Mouse (Mus musculus) erythroid progenitor cell, adult 5-6 weeks (primary cell): ENCODE data around the gene Tecpr1. TPM values are rescaled to one million over a fixed set of nuclear protein-coding genes. Genes with fewer than 3 reads are reported as not detected.

Source experiments
- ATAC-seq: replicated peaks from 2 replicates; pipeline ENCODE4 v1.8.0; 2016; ENCODE audit warnings: moderate number of reproducible peaks, mild to moderate bottlenecking, moderate TSS enrichment, inconsistent platforms; ENCODE audit not compliant: poor library complexity, low FRiP score, severe bottlenecking
- total RNA-seq, 2 experiments: library from RNA; stranded (forward) in 1 of 2; stranded (reverse) in 1 of 2; fragments of 150-400 nt in 1 of 2; fragments of 186-747, 209-891 nt in 1 of 2; gene quantifications; 2 replicates each; pipeline versions ENCODE4 v1.2.3 to v1.2.4; 2015 to 2017; ENCODE audit warnings: low replicate concordance in 2 of 2

Tecpr1 gene
- total RNA-seq, 2 experiments from 2014 or later, result 2.1 to 2.9 TPM

DNA sequence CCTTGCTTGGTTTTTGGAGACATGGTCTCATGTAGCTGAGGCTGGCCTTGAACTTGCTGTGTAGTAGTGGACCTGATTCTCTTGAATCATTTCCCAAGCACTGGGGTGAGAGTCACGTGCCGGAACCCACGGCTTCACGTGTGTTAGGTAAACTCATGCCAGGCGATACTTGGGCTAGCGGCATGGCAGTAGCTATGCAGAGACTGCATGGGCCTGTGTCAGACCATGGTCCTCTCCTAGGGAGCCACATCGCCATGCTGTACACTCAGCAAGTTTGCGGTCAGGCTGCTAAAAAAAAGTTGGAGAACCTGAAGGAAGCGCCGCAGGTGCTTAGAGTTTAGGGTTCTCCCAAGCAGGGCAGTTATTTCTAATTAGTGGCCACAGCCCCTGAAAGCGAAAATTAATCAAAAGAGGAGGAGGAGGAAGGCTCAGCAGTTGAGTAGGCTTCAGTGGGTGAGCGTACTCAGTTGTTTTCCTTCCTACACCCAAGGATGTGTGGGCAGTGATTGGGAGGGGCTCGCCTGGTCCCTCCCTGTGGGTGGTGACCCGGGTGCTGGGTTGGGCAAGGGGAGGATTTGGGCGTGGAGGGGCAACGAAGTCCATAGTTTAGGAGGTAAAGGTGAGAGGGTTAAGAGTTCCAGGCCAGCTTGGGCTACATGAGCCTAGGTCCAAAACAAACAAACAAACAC, 30.9 kb upstream of the Tecpr1 start:
- ATAC-seq, result peak; percentile 50

DNA sequence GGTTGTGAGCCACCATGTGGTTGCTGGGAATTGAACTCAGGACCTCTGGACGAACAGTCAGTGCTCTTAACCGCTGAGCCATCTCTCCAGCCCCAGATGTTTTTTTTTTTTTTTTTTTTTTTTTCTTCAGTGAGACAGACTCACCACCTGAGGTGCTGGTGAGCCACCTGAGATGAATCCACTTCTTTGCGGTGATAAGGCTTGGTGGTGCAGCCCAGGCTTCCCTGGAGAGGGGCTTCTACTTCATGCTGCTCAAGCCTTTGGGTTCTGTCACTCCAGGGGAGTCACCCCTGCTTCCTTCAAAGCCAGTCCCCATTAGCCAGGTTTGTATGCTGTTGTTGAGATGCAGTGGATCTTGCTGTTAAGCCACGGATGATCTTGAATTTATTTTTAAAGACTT, 29.8 kb upstream of the Tecpr1 start:
- no peak for ATAC-seq

DNA sequence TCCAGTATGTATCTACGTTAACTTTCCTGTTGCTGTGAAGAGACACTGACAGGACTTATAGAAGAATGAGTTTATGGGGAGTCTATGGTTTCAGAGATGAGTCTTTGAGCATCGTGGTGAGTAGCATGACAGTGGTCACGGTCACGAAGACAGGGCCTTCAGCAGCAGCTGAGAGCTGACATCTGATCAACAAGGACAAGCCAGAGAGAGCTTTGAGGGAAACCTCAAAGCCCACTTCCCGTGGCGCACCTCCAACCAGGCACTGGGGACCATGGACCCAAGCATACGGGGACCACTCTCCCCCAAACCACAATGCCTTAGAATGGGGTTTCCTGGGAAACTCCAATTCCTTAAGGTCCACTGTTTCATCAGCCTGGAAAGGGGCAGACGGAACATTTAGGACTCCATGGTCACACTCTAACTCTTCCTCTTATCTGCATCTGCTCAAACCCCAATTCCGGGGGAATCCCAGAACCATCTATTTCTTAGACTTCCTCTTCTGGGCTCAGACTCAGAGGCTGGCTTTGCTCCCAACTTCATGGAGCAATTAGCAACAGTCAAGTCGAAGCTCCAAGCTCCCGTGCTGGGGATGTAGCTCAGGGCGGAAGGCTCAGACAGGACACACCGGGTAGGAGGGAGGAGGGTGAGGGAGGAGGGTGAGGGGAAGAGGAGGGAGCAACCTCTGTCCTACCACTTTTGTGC, 28.6 kb upstream of the Tecpr1 start:
- ATAC-seq, result no peak

DNA sequence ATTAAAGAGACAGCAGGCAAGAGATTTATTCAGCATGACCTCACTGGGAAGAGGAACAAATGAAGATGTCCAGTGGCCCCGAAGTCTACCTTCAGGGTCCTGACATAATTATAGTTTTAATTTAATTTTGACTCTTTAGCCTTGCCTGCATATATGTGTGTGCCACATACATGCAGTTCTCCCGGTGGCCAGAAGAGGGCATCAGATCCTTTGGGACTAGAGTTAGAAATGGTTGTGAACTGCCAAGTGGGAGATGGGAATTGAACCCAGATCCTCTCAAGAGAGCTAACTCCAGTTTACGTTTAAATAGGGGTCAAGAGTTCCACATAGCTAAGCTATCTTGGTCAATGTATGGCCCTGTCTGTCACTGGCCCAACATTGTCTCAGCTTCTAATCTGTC, 26.5 kb upstream of the Tecpr1 start:
- ATAC-seq, result no peak

DNA sequence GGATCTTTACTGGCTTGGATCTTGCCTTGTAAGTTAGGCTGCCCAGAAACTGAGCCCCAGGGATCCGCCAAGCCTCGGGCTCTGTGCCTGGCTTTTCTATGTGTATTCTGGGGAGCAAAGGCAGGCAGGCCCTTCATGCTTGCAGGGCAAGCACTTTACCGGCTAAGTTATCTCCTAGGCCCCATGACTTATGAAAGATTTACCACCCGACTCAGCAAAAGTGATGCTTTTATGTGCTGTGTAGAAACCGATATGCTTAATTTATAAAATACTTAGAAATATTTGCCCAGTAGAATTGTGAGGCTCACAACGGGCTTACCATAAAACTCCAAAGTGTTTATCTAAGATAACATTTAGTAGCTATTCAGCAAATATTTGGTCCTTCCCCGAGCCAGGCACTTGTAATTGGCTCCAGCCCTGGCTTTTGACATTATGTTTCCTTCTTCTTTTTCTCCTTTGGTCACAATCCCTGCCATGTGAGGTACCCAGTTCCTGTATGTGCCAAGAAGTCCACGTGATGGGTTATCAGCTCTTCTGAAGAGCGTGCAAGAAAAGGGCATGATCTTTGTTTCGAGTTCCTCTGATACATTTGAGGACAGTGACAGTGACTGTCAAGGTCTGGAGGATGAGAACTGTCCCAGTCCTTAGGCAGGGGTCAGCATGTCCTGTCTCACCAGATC, 24.6 kb upstream of the Tecpr1 start:
- ATAC-seq, result no peak

DNA sequence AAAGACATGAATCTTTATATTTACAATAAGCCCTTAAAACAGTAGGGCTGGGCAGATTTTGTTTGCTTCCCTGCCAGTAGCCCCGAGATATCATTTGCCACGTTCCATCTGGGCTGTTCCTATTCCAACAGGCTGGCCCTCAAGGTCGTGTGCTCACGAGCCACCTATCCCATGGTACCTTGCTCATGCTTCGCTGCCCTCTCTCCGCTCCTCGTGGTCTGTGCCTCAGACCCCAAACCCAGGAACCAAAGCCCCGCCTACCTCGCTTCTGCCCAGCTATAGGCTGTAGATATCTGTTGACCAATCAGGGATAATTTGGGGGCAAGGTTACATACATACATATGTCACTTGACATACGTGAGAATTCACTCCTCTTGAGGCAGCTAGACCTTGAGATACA, 23.9 kb upstream of the Tecpr1 start:
- ATAC-seq, result no peak

DNA sequence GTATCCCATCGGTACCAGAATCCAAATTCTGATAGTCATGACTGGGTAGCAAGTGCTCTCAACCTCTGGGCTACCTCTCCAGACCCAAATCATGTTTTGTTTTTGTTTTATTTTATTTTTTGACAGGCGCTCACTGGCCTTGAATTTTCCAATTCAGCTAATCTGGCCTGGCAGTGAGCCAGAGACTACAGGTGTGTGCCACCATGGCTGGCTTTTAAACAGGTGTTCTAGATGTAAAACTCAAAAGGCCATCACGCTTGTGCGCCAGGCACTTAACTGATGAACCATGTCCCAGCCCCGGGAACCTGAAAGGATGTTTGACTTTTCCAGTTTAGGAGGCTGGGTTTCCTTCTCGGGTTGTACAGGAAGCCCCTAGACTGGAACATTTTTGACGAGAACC, 23.3 kb upstream of the Tecpr1 start:
- no peak for ATAC-seq

DNA sequence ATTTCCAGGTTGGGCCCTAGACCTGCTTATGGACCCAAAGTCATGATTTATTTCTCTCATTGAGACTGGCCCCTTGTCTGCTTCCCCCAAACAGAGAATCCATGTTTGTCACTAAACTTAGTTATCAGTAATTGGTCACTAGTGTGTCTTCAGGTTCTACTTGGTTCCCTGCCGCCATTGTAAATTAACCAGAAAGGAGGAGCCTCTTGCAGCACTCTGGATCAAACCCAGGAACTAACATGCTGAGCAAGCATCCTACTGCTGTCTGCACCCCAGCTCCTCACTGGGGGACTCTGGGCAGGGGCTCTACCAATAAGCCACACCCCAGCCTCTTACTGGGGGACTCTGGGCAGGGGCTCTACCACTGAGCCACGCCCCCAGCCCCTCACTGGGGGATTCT, 22.2 kb upstream of the Tecpr1 start:
- no peak for ATAC-seq

DNA sequence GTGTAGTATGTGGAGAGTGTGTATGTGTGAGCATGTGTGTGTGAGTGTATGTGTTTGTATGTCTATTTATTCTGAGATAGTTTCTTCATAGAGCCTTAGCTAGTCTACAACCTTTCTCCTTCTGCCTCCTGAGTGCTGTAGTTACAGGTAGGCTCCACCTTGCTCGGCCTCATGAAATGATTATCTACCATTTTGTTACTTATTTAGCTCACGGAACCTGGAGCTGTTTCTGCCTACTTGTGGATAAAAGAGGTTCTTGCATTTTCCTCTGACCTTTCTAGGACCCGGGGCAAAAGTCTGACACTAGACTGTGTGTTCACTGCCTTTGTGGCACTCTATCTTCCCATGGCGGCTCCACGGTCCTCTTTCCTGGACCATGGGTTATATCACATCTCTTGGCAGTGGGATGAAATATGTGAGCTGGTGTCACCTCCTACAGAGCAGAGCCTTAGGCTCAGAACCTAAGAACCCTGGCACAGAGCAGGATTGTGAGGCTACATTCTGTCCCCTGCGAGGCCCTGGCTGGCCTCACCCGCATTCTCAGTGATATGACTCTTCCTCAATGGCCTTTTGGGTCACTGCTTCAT, 20.6 kb upstream of the Tecpr1 start, which contains the start of gene Bri3:
Gene Bri3 (plus strand): TSS at position 537 of the 587 bp plus-strand sequence.
- no peak for ATAC-seq

DNA sequence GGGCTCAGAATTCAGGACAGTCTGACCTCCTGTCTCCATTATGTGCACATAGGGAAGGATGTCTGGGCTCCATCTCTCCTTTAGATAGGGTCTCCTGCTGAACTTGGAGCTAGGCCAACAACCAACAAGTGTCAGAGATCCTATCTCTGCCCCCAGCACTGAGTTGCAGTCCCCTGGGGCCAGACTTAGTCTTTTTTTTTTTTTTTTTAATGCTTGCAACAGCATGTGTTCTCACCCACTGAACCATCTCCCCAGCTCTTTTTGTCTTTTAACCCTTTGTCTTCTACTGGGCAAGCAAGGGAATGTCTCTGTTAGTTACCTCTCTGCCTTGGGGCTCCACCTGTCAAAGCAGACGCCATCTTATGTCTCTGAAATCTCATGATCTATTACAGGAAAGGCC, 15.6 kb upstream of the Tecpr1 start:
- no peak for ATAC-seq

DNA sequence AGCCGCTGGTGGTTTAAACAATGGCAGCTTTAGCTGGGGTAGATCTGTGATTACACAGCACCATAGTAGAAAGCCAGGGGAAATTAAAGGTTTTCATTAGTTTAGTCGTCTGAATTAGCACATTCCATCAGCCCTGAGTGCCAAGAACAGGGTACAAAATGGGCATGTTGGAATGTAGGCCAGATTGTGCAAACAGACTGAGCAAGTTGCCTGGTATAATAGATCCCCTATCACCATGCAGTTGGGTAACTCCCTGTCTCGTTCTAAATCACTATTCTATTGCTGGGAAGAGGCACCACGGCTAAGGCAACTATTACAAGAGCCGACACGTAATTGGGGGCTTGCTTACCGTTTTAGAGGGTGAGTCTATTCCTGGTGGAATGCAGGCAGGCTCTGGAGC, 11.3 kb upstream of the Tecpr1 start:
- ATAC-seq, result no peak

DNA sequence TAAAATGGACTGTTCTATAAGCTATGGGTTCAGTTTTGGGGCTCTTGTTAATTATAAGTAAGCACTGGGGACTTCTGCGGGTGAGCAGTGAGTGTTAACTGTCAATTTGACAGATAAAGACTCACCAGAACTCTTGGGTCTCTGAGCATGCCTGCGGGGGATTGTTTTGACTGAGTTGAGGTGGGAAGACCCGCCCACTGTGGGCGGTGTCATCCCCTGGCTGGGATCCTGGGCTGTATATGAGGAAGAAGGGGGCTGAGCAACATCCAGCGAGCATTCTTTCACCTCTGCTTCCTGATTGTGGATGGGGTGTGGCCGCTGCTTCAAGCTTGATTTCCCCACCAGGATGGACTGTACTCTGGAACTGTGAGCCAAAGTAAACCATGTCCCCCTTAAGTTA, 10.8 kb upstream of the Tecpr1 start:
- ATAC-seq, result no peak

DNA sequence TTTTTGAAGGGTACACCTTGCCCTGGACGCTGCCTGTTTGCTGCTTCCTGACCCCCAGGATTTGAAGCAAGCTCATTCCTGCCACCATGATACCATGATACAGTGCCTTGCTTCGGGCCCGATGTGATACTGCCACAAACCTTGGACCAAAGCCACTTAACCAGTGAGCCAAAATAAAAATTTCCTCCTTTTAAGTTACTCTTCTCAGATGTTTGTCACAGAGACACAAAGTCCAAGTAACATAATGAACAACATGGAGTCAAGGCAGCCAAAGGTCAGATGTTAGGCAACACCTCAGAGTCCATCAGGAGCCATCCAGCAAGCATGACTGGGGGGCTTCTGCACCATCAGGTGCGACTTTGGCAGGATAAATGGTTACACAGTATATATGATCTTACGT, 9.1 kb upstream of the Tecpr1 start:
- no peak for ATAC-seq

DNA sequence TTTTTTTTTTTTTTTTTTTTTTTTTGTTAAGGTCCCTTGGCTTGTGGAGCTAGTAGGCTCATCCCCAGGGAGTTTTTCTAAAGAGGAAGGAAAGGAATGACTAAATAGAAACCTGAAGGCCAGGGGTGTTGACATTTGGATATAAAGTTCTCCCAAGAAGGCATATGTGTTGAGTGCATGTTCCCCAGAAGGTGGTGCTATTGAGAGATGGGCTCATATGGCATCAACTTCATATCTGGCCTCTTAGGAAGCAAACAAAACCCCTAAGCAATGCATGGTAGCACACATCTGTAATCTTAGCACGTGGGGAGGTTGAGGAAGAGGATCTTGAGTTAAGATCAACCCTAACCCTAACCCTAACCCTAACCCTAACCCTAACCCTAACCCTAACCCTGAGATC, 8.0 kb upstream of the Tecpr1 start:
- ATAC-seq, result no peak

DNA sequence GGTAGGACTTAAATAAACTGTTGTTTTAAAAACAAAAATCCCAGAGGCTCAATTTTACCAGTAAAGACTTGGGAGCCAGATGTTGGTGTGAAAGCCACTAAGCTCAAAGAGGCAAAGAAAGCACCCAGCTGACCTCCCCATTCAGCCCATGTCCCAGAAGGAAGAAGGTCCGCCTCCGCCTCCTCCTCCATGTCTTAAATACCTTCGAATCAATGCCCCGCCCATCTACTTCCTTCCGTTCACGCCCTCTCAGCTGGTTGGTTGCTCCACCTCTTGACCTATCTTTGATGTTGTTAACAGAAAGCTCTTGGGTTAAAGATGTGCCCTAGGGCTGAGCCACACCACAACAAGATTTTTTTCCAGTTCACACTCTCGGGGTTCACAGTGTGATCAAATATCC, 6.8 kb upstream of the Tecpr1 start:
- ATAC-seq, result no peak

DNA sequence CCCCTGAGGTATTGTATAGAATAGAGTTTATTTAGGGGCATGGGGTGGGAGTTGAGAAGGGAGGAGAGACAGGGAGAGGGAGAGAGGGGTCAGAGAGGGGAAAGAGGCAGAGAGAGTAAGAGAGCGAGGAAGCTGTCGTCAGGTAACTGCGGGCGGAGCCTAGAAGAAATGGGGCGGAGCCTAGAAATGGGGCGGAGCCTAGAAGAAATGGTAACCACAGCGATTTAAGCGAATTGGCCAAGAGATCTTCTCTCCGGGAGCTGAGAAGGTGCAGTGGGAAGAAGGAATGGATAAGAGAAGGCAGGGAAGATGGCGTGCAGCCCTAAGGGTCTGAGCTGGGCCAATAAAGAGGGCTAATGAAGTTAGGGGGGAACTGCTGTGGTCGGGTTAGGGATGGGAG, 2.8 kb upstream of the Tecpr1 start:
- no peak for ATAC-seq

DNA sequence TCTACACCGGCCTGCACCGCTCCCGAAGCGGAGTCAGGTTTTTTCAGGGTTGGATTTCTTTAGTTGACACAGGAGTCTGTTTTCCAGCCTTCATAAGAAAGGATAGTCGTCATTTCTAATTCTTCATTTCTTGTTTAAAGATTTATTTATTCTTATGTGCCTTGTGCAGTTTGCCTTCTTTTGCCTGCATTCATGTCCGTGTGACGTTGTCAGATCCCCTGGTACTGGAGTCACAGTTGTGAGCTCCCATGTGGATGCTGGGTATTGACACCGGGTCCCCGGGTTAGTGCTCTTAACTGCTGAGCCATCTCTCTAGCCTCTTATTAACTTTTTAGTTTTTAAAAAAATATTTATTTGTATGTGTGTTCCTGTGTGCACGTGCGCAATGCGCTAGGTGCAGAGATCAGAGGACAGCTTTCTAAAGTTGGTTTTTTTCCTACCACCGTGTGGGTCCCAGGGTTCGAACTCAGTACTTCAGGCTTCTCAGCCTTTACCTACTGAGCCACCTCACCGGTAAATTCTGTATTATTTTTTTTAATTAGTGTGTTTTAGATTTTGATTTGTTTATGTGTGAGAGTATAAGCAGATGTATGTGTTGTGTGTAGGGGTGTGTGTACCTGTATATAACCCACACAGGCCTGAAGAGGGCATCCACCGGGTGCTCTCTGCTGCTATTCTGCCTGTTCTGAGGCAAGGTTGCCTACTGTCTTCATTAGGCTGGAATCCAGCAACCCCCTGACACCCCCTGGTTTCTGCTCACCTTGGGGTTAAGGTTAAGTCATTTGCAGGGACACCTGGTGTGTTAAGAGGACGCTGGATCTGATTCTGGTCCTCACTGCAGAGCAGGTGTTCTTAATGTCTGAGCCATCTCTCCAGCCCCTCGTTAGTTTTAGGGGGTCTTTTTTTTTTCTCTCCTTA, 743 bp upstream of the Tecpr1 start:
- ATAC-seq, result no peak

DNA sequence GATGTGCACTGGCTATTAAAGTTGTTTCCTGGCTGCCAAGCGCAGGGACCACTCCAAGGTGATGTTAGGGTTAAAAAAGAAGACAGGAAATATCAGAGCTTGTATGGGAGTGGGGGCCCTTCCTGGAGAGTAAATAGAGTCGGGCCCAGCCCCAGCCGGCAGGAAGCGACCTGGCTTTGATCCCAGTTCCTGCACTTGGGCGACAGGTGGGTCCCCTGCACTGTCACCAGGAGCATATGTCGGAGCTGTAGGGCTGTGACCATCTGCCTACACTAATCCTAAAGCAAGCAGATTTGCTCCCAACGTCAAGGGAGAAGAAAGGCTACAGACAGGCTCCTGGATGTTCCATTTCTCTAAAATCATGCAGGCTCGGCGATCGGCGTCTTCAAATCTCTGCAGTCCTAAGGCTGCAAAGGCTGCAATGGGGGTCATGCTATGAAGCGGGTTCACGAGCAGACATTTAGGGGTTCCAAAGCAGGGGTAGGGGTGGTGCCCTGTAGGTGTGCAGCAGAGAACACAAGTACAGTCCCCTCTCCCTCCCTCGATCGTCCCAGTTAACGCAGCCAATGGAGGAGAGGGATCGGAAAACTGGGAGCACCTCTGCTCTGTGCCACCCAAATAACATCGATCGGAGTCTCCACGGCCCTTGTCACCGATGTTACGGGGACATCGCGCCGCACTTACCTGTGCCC, 458 bp downstream of the Tecpr1 start:
- ATAC-seq, result no peak

DNA sequence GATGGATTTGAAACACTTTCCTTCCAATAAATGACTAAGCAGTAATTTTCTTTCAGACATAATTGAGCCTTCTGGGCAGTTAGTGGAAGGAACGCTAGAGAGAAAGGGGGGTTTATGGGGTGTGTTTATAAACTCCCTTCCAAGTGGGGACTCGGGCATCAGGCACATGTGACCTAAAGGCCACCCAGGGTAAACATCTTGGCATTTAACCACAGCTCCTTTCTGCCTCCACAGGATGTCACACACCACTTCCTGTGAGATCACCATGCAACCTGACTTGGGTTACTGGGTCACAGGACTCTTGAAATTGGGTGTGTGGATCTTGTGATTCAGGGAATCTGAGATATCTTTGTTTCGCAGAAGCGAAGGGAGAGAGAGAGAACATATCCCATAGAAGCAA, 2.1 kb downstream of the Tecpr1 start:
- ATAC-seq, result no peak
